Mouse (Mus musculus) megakaryocyte, embryonic 14.5 days (primary cell): Measurements from ENCODE around the gene Tbx2. TPM values are rescaled to one million over a fixed set of nuclear protein-coding genes. Genes with fewer than 3 reads are reported as not detected.

Source experiments
- H3K27me3 ChIP-seq: replicated peaks from 2 replicates; pipeline ENCODE3; 2012; ENCODE audit warnings: inconsistent platforms
- H3K36me3 ChIP-seq: replicated peaks from 2 replicates; pipeline ENCODE3; 2012; ENCODE audit warnings: low read length, inconsistent platforms, mixed read lengths
- H3K4me1 ChIP-seq: 2 replicates; pipeline ENCODE4 v1.6.1; 2012; ENCODE audit warnings: inconsistent platforms
- H3K4me3 ChIP-seq: replicated peaks from 2 replicates; pipeline ENCODE3; 2012; ENCODE audit warnings: moderate library complexity, mild to moderate bottlenecking, inconsistent platforms
- H3K9me3 ChIP-seq: 2 replicates; pipeline ENCODE4 v1.6.1; 2012; ENCODE audit warnings: inconsistent platforms
- FLI1 ChIP-seq: IDR thresholded peaks from 2 replicates; pipeline ENCODE4 v1.6.1; 2012; ENCODE audit warnings: low read length, inconsistent platforms, mixed read lengths
- GATA1 ChIP-seq: IDR thresholded peaks from 3 replicates; pipeline ENCODE4 v1.6.1; 2012; ENCODE audit warnings: mixed read lengths, low read length, inconsistent platforms, borderline replicate concordance
- polyA plus RNA-seq: library from polyadenylated mRNA; stranded (reverse); fragments of >175 nt; gene quantifications from 2 replicates; pipeline ENCODE4 v1.2.3, GENCODE M21; 2012; ENCODE audit warnings: low replicate concordance; ENCODE audit not compliant: insufficient read depth

Gene Tbx2
- polyA plus RNA-seq, 1 experiment: 1.5 TPM

DNA sequence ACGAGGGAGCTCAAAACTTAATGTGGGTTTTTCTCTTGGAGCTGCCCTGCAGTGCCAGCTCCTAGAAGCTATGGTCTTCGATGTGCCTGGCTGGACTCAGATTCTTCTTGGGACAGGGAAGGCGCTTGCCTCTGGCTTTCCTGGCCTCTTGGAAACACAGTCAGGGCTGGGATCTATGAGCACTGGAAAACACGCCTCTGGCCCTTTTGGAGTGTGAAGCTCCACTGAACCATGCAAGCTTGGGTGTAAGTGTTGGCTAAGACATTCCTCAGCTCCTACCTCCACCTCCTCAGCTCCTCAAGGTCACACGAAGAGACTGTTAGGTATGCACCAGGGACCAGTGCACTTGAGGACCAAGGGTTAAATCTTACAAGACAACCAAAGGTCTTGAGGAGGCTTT is 12.6 kb downstream of the Tbx2 start:
- Histone ChIP-seq H3K36me3 (no peaks in the 10 kb centered on the region), H3K4me1 (peaks cover 72% of the 10 kb centered on the region), H3K9me3 (0 out of 2 replicates have a peak, but pooled peaks cover 3% of the 10 kb centered on the region), H3K4me3 (peak overlapping the region; percentile 91), H3K27me3 (peaks cover 87% of the 10 kb centered on the region)
- TF ChIP-seq GATA1: no peak
- TF ChIP-seq FLI1: no peak

DNA sequence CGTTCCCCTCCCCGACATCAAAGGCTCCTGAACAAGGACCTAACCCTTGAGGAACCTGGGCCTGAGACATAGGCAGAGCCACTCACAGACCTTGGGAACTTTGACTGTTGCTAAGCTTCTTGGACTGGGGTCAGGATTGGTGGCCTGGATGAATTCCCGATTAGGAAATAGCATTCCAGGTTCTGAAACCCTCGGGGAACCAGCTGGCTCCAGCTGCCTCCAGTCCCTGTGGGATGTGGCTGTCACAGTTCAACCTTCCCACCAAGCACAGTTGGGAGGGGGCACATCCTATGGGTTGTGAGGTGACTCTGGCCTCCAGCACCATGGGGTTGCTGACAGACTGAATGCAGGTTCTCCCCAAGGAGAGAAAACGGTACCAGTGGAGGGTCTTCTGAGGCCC is 13.6 kb downstream of the Tbx2 start:
- H3K27me3 ChIP-seq: peaks cover 81% of the 10 kb centered on the region
- peaks cover 63% of the 10 kb centered on the region for H3K4me1 ChIP-seq
- TF ChIP-seq FLI1 (no peak), GATA1 (no peak)
- H3K4me3 ChIP-seq: no peak overlapping the region
- H3K9me3 ChIP-seq: 0 out of 2 replicates have a peak, but pooled peaks cover 3% of the 10 kb centered on the region
- H3K36me3 ChIP-seq: no peaks in the 10 kb centered on the region

DNA sequence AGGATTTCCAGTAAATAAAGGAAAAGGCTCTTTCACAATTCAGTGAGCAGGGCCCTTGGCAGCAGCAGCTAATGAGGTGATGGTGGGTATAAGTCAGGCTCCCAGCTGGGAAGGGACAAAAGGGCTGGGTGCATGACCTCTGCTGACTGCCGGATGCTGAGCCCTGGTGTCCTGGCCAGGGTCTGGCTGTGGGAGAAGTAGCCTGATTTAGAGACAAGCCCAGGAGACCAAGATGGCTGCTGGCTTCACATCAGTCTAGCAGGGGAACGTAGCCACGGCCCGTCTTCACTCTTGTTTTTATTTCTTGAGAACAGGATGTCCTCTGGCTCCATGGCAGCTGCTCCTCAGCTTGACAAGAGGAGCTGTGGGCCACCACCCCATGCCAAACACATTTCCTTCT is 14.2 kb downstream of the Tbx2 start:
- Histone ChIP-seq H3K4me1 (peaks cover 57% of the 10 kb centered on the region), H3K9me3 (0 out of 2 replicates have a peak, but pooled peaks cover 3% of the 10 kb centered on the region), H3K4me3 (no peak overlapping the region), H3K27me3 (peaks cover 81% of the 10 kb centered on the region), H3K36me3 (no peaks in the 10 kb centered on the region)
- TF ChIP-seq FLI1 (no peak), GATA1 (no peak)

DNA sequence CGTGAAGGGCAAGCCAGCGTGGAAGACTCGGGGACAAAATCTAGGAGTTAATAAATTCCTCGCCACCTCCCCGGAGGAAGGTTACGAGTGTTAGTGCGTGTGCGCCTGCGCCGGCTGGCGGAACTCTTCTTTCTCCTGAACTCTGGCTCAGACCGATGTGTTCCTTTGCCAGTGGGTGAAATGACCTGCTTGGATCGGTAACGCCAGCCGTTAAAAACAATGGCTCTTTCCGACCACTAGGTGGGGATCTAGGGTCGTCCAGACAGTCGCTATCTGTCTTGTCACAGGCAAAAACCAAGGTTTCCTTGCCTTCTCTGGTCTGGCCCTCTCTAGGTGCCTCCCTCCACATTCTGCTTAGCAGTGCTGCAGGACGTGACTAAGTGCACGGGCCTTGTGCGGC is 16.7 kb downstream of the Tbx2 start:
- H3K9me3 ChIP-seq: 0 out of 2 replicates have a peak, but pooled peaks cover 3% of the 10 kb centered on the region
- H3K4me1 ChIP-seq: peaks cover 32% of the 10 kb centered on the region
- no peaks in the 10 kb centered on the region for H3K36me3 ChIP-seq
- peak overlapping the region; percentile 67 for H3K4me3 ChIP-seq
- TF ChIP-seq GATA1 (no peak), FLI1 (no peak)
- H3K27me3 ChIP-seq: peaks cover 62% of the 10 kb centered on the region

DNA sequence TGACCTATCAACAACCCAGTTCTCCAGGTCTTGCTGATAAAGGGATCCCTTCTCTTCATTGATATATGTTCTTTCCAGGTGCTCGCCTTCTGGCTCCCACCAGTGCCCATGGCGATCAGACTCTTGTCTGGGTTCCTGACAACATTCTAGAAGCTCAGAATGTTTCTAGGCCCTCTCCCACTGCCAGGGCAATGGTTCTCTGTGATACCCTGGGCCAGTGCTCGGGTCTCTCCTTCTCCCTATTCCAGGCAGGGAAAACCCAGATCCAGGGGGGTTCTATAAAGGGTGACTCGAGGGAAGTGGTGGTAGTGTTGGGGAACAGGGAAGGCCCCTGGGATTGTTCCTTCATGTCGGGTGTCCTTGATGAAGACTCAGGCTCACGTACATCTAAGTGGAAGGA is 17.9 kb downstream of the Tbx2 start, which contains the start of gene Gm11444:
Gm11444 (minus strand) TSS at position 101 of the 400 bp plus-strand sequence.
- H3K4me3 ChIP-seq: peak within 1 kb of the TSS; percentile 67
- peaks cover 9% of the 10 kb centered on the region; the same call in 1 of the 2 replicates for H3K9me3 ChIP-seq
- peaks cover 54% of the 10 kb centered on the region for H3K27me3 ChIP-seq
- H3K36me3 ChIP-seq: no peaks in the 10 kb centered on the region
- H3K4me1 ChIP-seq: peaks cover 21% of the 10 kb centered on the region
- TF ChIP-seq FLI1 (no peak), GATA1 (no peak)

DNA sequence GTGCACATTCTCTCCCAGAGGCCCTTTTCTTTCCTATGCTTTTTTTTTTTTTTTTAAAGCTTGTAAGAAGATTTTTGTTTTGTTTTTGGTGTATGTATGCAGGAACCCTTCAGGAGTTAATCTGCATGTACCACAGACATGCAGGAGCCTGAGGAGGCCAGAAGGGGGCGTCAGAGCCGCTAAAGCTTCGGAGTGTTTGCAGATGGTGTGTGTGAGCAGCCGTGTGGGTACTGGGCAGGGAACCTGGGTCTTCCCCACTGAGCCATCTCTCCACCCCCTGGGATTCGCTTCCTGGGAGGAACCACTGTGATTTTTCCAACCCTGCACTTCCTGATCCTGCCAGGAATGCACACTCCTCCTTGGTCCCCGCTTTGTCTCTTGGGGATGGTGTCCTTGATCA is 18.4 kb downstream of the Tbx2 start:
- TF ChIP-seq GATA1 (no peak), FLI1 (no peak)
- H3K4me3 ChIP-seq: no peak overlapping the region
- peaks cover 21% of the 10 kb centered on the region for H3K4me1 ChIP-seq
- no peaks in the 10 kb centered on the region for H3K36me3 ChIP-seq
- H3K9me3 ChIP-seq: peaks cover 9% of the 10 kb centered on the region; the same call in 1 of the 2 replicates
- peaks cover 54% of the 10 kb centered on the region for H3K27me3 ChIP-seq

DNA sequence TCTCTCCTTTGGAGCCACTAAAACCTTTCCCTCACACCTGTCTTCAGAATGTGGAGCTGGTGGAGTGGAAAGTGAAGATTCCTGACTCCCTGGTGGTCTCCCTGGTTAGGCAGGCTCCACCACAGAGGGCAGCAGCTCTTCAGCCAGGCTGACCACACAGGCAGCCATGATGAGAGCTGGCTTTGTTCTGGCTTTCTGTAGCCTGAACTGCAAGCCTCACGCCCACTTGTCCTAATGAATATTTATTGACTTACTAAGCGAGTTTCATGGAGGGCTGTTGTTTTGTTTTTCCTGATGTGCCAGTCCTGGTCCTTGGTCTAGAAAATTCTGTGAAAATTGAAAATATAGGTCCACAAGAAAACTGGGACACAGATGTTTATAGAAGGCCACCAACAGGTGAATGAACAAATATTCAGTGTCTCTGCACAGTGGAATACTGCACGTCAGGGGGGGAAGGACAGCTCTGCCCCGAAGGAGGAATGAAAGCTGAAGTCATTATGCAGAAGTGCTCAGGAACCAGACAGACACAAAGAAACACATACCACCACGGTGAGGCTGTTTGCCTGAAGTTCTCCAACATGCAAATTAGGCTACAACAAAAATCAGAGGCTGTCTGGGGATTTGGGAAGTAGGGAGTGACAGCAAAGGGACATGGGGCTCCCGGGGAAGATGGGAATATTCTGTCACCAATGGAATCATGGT is 25.8 kb downstream of the Tbx2 start:
- H3K9me3 ChIP-seq: peaks cover 10% of the 10 kb centered on the region
- H3K4me1 ChIP-seq: no peaks in the 10 kb centered on the region
- H3K36me3 ChIP-seq: no peaks in the 10 kb centered on the region
- H3K27me3 ChIP-seq: peaks cover 44% of the 10 kb centered on the region
- no peak overlapping the region for H3K4me3 ChIP-seq
- TF ChIP-seq FLI1: no peak
- no peak for TF ChIP-seq GATA1

DNA sequence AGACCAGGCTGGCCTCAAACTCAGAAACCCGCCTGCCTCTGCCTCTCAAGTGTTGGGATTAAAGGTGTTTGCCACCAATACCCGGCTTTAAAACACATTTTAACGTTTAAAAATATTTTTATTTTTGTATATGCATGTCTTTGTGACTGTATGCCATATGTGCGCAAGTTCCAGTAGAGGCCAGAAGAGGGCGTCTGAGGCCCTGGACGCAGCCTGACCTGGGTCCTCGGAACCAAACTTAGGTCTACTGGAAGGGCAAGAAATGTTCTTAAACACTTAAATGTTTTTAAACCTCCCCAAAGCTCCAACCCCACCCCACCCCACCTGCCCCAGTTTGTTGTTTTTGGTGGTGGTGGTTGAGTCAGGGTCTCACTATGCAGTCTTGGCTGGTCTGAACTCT is 32.0 kb downstream of the Tbx2 start:
- Histone ChIP-seq H3K9me3 (peaks cover 3% of the 10 kb centered on the region; the same call in 1 of the 2 replicates), H3K4me1 (no peaks in the 10 kb centered on the region), H3K36me3 (no peaks in the 10 kb centered on the region), H3K27me3 (peaks cover 38% of the 10 kb centered on the region), H3K4me3 (no peak overlapping the region)
- no peak for TF ChIP-seq GATA1
- no peak for TF ChIP-seq FLI1

DNA sequence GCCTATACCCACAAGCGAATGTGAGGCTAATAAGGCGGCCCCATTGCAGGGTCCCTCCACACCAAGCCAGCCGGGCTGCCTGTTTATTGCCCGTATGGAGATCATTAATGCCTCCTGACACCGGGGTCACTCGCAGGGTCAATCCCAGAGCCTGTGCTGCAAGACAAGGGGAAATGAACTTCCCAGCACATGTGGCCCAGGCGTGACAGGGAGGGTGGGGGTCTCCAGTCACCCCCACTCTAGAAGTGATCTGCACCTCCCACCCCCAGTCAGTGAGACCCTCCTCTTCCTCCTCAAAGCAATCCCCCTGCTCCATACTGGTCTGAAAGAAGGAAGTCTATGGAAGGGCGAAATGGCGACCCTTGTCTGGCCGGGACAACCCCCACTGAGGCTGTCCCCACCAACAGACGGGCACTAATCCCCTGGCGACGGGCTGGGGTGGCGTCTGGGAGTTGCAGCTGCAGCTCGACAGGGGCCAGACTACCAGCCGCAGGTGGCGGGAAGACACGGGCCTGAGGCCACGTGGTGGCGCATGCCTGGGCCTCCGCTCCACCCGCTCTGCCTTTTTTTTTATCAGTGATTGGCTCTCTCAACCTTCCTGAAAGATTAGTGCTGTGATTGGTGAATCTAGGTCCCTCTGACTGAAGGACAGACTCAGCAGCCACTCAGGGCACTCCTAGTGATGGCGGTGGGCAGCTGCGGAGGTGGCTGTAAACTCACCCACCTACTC is 43.9 kb downstream of the Tbx2 start:
- Histone ChIP-seq H3K27me3 (peaks cover 79% of the 10 kb centered on the region), H3K9me3 (peaks cover 27% of the 10 kb centered on the region), H3K4me3 (no peak overlapping the region), H3K4me1 (no peaks in the 10 kb centered on the region), H3K36me3 (no peaks in the 10 kb centered on the region)
- TF ChIP-seq GATA1: no peak
- no peak for TF ChIP-seq FLI1

DNA sequence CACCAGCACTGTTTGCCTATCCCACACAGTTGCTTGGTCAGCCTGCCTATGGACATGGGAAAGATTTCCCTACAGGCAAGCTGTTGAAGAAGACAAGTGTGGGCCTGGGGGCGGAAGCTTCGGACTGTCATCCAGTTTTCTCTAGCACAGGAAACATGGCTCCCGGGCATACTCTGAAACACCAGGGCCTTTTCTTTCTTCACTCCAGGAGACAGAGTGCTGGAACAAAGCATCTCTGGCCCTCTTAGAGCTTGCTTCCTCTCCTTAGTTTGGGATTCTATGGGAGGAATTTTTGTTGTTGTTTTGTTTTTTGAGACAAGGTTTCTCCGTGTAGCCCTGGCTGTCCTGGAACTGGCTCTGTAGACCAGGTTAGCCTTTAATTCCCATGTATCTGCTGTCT is 52.1 kb downstream of the Tbx2 start:
- TF ChIP-seq GATA1 (no peak), FLI1 (no peak)
- H3K9me3 ChIP-seq: peaks cover 12% of the 10 kb centered on the region
- peaks cover 7% of the 10 kb centered on the region for H3K4me1 ChIP-seq
- H3K4me3 ChIP-seq: no peak overlapping the region
- H3K27me3 ChIP-seq: peaks cover 90% of the 10 kb centered on the region
- no peaks in the 10 kb centered on the region for H3K36me3 ChIP-seq
